Mouse (Mus musculus): Measurements from ENCODE around the gene Pdzk1ip1. TPM values are rescaled to one million over a fixed set of nuclear protein-coding genes. Genes with fewer than 3 reads are reported as not detected.

The Pdzk1ip1 gene
- polyA plus RNA-seq, 1 experiment from 2014 or later: 1.7 TPM

DNA sequence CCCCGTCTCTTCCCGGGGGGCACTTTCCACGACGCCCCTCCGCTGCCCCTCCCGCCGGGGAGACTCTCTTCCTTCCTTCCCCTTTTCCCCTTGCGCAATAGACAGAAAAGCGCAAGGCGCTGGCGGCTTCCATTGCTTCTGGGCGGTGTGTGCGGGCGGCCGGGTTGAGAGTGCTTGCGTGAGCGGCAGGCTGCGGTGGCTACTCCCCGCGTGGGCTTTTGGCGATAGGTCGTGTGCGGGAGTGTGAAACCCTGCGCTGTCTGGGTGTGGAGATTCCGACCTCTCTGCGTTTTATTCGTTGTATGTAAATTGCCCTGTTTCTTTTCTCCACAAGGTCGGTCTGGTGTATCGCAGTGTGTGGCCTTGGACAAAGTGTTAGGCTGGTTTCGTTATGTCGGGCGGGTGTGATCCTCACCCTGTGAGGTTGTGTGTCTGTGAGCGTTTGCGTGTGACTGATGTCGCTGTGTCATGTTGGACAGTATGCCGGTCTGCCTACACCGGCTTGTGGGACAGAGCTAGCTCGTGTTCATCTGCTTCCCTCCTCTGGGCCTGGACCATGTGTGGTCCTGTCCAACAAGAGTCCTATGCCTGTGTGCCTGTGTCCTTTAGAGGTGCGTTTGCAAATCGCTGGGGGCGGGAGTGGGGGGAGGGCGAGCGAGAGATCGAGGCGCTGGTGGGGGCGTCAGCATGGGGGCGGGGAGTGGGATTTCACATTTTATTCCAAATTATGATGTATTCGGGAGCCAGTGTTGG lies 31.4 kb upstream of the Pdzk1ip1 start:
- H3K4me1 ChIP-seq (ENCODE audit: control insufficient read depth, insufficient read depth, low read length): peaks cover 12% of the 10 kb centered on the region
- no peaks in the 10 kb centered on the region for H3K9me3 ChIP-seq (replicated peaks; ENCODE audit: control insufficient read depth, low read length)
- peak overlapping the region; percentile 56 for H3K4me3 ChIP-seq (ENCODE audit: low read length)
- no peaks in the 10 kb centered on the region for H3K36me3 ChIP-seq (ENCODE audit: control insufficient read depth, insufficient read depth)
- H3K9ac ChIP-seq (ENCODE audit: low read length): peak overlapping the region; percentile 65
- ATAC-seq (replicated peaks; ENCODE audit: extremely low read depth, insufficient read depth, low FRiP score): peak; percentile 42; the same call in 1 of the 2 replicates
- WGBS: 1% methylated on average over 48 of the region's 48 CpGs
- H3K27me3 ChIP-seq (ENCODE audit: control insufficient read depth, insufficient read depth, low read length): peaks cover 67% of the 10 kb centered on the region
- H3K27ac ChIP-seq (ENCODE audit: low read length): peak overlapping the region; percentile 80
- peak overlapping the region; percentile 71 for H3K4me2 ChIP-seq (ENCODE audit: low read depth, low read length)

GRCm38 (mm10) chr4:115057674-115058316 lies 30.7 kb upstream of the Pdzk1ip1 start:
- ATAC-seq (replicated peaks; ENCODE audit: extremely low read depth, insufficient read depth, low FRiP score): no peak
- Histone ChIP-seq H3K9ac (ENCODE audit: low read length) (peak overlapping the region; percentile 65), H3K36me3 (ENCODE audit: control insufficient read depth, insufficient read depth) (no peaks in the 10 kb centered on the region), H3K4me2 (ENCODE audit: low read depth, low read length) (peak overlapping the region; percentile 71), H3K4me3 (ENCODE audit: low read length) (peak overlapping the region; percentile 56), H3K27ac (ENCODE audit: low read length) (peak overlapping the region; percentile 80), H3K4me1 (ENCODE audit: control insufficient read depth, insufficient read depth, low read length) (peaks cover 6% of the 10 kb centered on the region; the same call in 1 of the 2 replicates), H3K9me3 (replicated peaks; ENCODE audit: control insufficient read depth, low read length) (no peaks in the 10 kb centered on the region), H3K27me3 (ENCODE audit: control insufficient read depth, insufficient read depth, low read length) (peaks cover 69% of the 10 kb centered on the region)
- under 1% methylated on average over 33 of the region's 33 CpGs for WGBS

DNA sequence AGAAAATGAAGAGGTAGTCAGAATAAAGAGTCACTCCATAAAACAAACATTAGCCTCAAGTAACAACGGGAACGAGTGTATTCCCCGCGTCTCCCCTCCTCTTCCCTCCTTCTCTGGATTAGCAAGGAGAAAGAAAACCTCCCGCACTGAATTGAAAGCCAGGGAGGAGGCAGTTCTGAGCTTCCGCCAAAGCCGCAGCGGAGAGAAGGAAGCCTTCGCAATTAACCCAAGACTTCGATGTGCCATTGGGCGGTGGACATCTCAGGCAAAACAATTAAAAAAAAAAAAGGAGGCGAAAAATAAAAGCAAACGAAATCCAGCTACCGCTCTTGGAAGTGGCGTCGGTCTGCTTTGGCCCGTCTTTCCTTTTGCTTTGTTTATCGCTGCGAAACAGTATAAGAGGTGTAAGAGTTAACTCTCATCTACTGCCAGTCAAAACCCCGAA lies 30.2 kb upstream of the Pdzk1ip1 start:
- H3K4me2 ChIP-seq (ENCODE audit: low read depth, low read length): peak overlapping the region; percentile 55
- H3K4me1 ChIP-seq (ENCODE audit: control insufficient read depth, insufficient read depth, low read length): peaks cover 6% of the 10 kb centered on the region; the same call in 1 of the 2 replicates
- WGBS: 2% methylated on average over 20 of the region's 20 CpGs
- H3K4me3 ChIP-seq (ENCODE audit: low read length): peak overlapping the region; percentile 56
- H3K27me3 ChIP-seq (ENCODE audit: control insufficient read depth, insufficient read depth, low read length): peaks cover 69% of the 10 kb centered on the region
- peak overlapping the region; percentile 65; the same call in 1 of the 2 replicates for H3K9ac ChIP-seq (ENCODE audit: low read length)
- no peaks in the 10 kb centered on the region for H3K9me3 ChIP-seq (replicated peaks; ENCODE audit: control insufficient read depth, low read length)
- peak overlapping the region; percentile 80 for H3K27ac ChIP-seq (ENCODE audit: low read length)
- no peak for ATAC-seq (replicated peaks; ENCODE audit: extremely low read depth, insufficient read depth, low FRiP score)
- no peaks in the 10 kb centered on the region for H3K36me3 ChIP-seq (ENCODE audit: control insufficient read depth, insufficient read depth)

GRCm38 (mm10) chr4:115058871-115059590 lies 29.5 kb upstream of the Pdzk1ip1 start:
- Histone ChIP-seq H3K4me2 (ENCODE audit: low read depth, low read length) (peak overlapping the region; percentile 55), H3K9ac (ENCODE audit: low read length) (peak overlapping the region; percentile 47), H3K36me3 (ENCODE audit: control insufficient read depth, insufficient read depth) (no peaks in the 10 kb centered on the region), H3K4me3 (ENCODE audit: low read length) (peak overlapping the region; percentile 56), H3K4me1 (ENCODE audit: control insufficient read depth, insufficient read depth, low read length) (peaks cover 10% of the 10 kb centered on the region), H3K9me3 (replicated peaks; ENCODE audit: control insufficient read depth, low read length) (no peaks in the 10 kb centered on the region), H3K27me3 (ENCODE audit: control insufficient read depth, insufficient read depth, low read length) (peaks cover 71% of the 10 kb centered on the region), H3K27ac (ENCODE audit: low read length) (peak overlapping the region; percentile 80)
- no peak for ATAC-seq (replicated peaks; ENCODE audit: extremely low read depth, insufficient read depth, low FRiP score)
- WGBS: 8% methylated on average over 23 of the region's 23 CpGs

DNA sequence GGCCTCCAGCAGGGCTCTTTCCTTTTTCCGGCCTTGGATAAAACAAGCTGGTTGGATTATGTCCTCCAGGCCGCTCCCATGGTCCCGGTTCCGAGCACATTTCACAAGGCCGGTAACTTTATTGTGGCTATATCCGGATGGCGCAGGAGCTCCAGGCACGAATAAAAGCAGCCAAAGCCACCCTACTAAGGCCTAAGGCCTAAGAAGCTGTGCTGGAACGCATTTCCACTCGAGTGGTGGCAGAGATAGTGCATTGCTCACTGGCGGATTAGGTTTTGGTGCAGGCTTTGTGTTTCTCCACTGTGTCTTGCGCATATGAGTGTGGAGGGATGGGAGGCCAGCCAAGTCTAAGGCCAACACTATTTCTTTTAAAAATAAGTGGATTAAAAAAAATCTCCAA lies 28.6 kb upstream of the Pdzk1ip1 start:
- Histone ChIP-seq H3K36me3 (ENCODE audit: control insufficient read depth, insufficient read depth) (no peaks in the 10 kb centered on the region), H3K4me2 (ENCODE audit: low read depth, low read length) (peak overlapping the region; percentile 55), H3K4me1 (ENCODE audit: control insufficient read depth, insufficient read depth, low read length) (peaks cover 10% of the 10 kb centered on the region), H3K9me3 (replicated peaks; ENCODE audit: control insufficient read depth, low read length) (no peaks in the 10 kb centered on the region), H3K27ac (ENCODE audit: low read length) (peak overlapping the region; percentile 71), H3K9ac (ENCODE audit: low read length) (peak overlapping the region; percentile 62), H3K4me3 (ENCODE audit: low read length) (peak overlapping the region; percentile 56), H3K27me3 (ENCODE audit: control insufficient read depth, insufficient read depth, low read length) (peaks cover 72% of the 10 kb centered on the region)
- 15% methylated on average over 12 of the region's 12 CpGs for WGBS
- ATAC-seq (replicated peaks; ENCODE audit: extremely low read depth, insufficient read depth, low FRiP score): no peak

- H3K9ac ChIP-seq (ENCODE audit: low read length): no peak overlapping the region
- no peaks in the 10 kb centered on the region for H3K36me3 ChIP-seq (ENCODE audit: control insufficient read depth, insufficient read depth)
- H3K4me2 ChIP-seq (ENCODE audit: low read depth, low read length): peak overlapping the region; percentile 55; the same call in 1 of the 2 replicates
- peak overlapping the region; percentile 56 for H3K4me3 ChIP-seq (ENCODE audit: low read length)
- no peaks in the 10 kb centered on the region for H3K9me3 ChIP-seq (replicated peaks; ENCODE audit: control insufficient read depth, low read length)
- no peak overlapping the region; the same call in 1 of the 2 replicates for H3K27ac ChIP-seq (ENCODE audit: low read length)
- ATAC-seq (replicated peaks; ENCODE audit: extremely low read depth, insufficient read depth, low FRiP score): no peak
- peaks cover 73% of the 10 kb centered on the region for H3K27me3 ChIP-seq (ENCODE audit: control insufficient read depth, insufficient read depth, low read length)
- H3K4me1 ChIP-seq (ENCODE audit: control insufficient read depth, insufficient read depth, low read length): peaks cover 10% of the 10 kb centered on the region
- WGBS: 20% methylated on average over 3 of the region's 3 CpGs
Measured at GRCm38 (mm10) chr4:115060753-115061152, 27.8 kb upstream of the Pdzk1ip1 start.

DNA sequence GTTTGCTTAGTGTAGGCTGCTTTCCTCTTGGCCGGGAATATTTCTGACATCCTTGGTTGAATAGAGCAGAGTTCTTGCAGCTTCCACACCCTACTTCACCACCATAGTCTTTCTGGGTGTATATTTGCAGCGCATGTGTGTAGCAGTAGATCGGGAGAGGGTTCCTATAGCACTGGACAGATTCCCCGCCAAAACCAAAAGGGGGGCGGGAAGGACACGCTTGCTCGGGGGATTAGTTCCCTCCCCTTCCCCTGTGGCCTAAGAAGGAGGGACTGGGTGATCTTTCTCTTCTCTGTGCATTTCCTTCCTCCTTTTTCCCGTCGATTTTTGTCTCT lies 26.0 kb upstream of the Pdzk1ip1 start:
- no peaks in the 10 kb centered on the region for H3K9me3 ChIP-seq (replicated peaks; ENCODE audit: control insufficient read depth, low read length)
- H3K4me3 ChIP-seq (ENCODE audit: low read length): peak overlapping the region; percentile 64
- peak overlapping the region; percentile 98 for H3K4me2 ChIP-seq (ENCODE audit: low read depth, low read length)
- ATAC-seq (replicated peaks; ENCODE audit: extremely low read depth, insufficient read depth, low FRiP score): 0 out of 2 replicates have a peak, but pooled peaks have one; percentile 2
- peak overlapping the region; percentile 64; the same call in 1 of the 2 replicates for H3K9ac ChIP-seq (ENCODE audit: low read length)
- no peak overlapping the region for H3K27ac ChIP-seq (ENCODE audit: low read length)
- peaks cover 8% of the 10 kb centered on the region for H3K4me1 ChIP-seq (ENCODE audit: control insufficient read depth, insufficient read depth, low read length)
- WGBS: 2% methylated on average over 9 of the region's 9 CpGs
- H3K27me3 ChIP-seq (ENCODE audit: control insufficient read depth, insufficient read depth, low read length): peaks cover 77% of the 10 kb centered on the region
- no peaks in the 10 kb centered on the region for H3K36me3 ChIP-seq (ENCODE audit: control insufficient read depth, insufficient read depth)

- H3K27me3 ChIP-seq (ENCODE audit: control insufficient read depth, insufficient read depth, low read length): peaks cover 77% of the 10 kb centered on the region
- H3K36me3 ChIP-seq (ENCODE audit: control insufficient read depth, insufficient read depth): no peaks in the 10 kb centered on the region
- ATAC-seq (replicated peaks; ENCODE audit: extremely low read depth, insufficient read depth, low FRiP score): peak; percentile 66
- peaks cover 8% of the 10 kb centered on the region for H3K4me1 ChIP-seq (ENCODE audit: control insufficient read depth, insufficient read depth, low read length)
- peak overlapping the region; percentile 64 for H3K9ac ChIP-seq (ENCODE audit: low read length)
- H3K27ac ChIP-seq (ENCODE audit: low read length): no peak overlapping the region; the same call in 1 of the 2 replicates
- peak overlapping the region; percentile 98 for H3K4me2 ChIP-seq (ENCODE audit: low read depth, low read length)
- peak overlapping the region; percentile 64 for H3K4me3 ChIP-seq (ENCODE audit: low read length)
- no peaks in the 10 kb centered on the region for H3K9me3 ChIP-seq (replicated peaks; ENCODE audit: control insufficient read depth, low read length)
- under 1% methylated on average over 58 of the region's 58 CpGs for WGBS
Measured at GRCm38 (mm10) chr4:115062875-115063517, 25.5 kb upstream of the Pdzk1ip1 start.

Measured in heart, embryonic 16.5 days (tissue).